ENCODE assay signal across 18 mouse cellular contexts in genomic region chr7:89628006-89628405, GRCm38 (mm10). TPM values are rescaled to one million over a fixed set of nuclear protein-coding genes. Genes with fewer than 3 reads are reported as not detected.
DNase-seq lines count a peak whose midpoint lies in the region; ATAC-seq and TF ChIP-seq lines count a peak whose summit lies in the region.
"Had no signal": no experiment of that assay in that cellular context is flagged by ENCODE, and none has a peak within 500 bp of the region (broad histone marks: within the 10 kb centered on the region; RNA-seq: fewer than 3 reads in every experiment).

No protein-coding gene starts in this region.

- DNase-seq in forebrain, embryonic 11.5 days (ENCODE audit: low spot score) = peak; percentile 52
- DNase-seq in midbrain, embryonic 10.5 days (ENCODE audit: low spot score) = peak; percentile 68
- DNase-seq in embryo, embryonic 9.5 days (ENCODE audit: extremely low spot score) = peak; percentile 56
- DNase-seq in kidney, postnatal 25 days = no peak
- no peak for DNase-seq in lung, postnatal 14 days
- DNase-seq: cerebellum, adult 2 months; cerebellum, postnatal 36 days; heart, postnatal 10 days had no signal

- peak overlapping the region; percentile 50; the same call in 1 of the 2 replicates for H3K27ac ChIP-seq in forebrain, embryonic 11.5 days (ENCODE audit: low read depth, low read length)
- H3K27ac ChIP-seq in forebrain, embryonic 16.5 days (ENCODE audit: low read length) = no peak overlapping the region
- H3K27ac ChIP-seq in midbrain, embryonic 10.5 days (replicated peaks) = peak overlapping the region; percentile 77
- H3K27ac ChIP-seq in midbrain, embryonic 16.5 days (ENCODE audit: low read length) = no peak overlapping the region
- peak overlapping the region; percentile 10; the same call in 1 of the 2 replicates for H3K27ac ChIP-seq in olfactory bulb, adult 2 months (ENCODE audit: insufficient read depth, low read depth, low read length)
- H3K27ac ChIP-seq: embryonic facial prominence, embryonic 15.5 days; hindbrain, embryonic 13.5 days; intestine, embryonic 15.5 days; kidney, embryonic 15.5 days; liver, embryonic 14.5 days; lung, embryonic 15.5 days; stomach, postnatal 0 days had no signal

- 3% methylated on average over 2 of the region's 2 CpGs for WGBS in forebrain, embryonic 11.5 days
- 6% methylated on average over 2 of the region's 2 CpGs for WGBS in forebrain, embryonic 16.5 days
- 8% methylated on average over 2 of the region's 2 CpGs for WGBS in midbrain, embryonic 10.5 days
- WGBS in midbrain, embryonic 16.5 days = 0% methylated on average over 2 of the region's 2 CpGs
- 15% methylated on average over 2 of the region's 2 CpGs for WGBS in olfactory bulb, adult 2 months

- H3K4me3 ChIP-seq in forebrain, embryonic 11.5 days (ENCODE audit: low read depth, low read length) = no peak overlapping the region
- no peak overlapping the region for H3K4me3 ChIP-seq in forebrain, embryonic 16.5 days (replicated peaks; ENCODE audit: low read length)
- no peak overlapping the region for H3K4me3 ChIP-seq in midbrain, embryonic 10.5 days
- no peak overlapping the region for H3K4me3 ChIP-seq in midbrain, embryonic 16.5 days (ENCODE audit: low read depth, low read length)
- no peak overlapping the region for H3K4me3 ChIP-seq in olfactory bulb, adult 2 months (ENCODE audit: insufficient read depth, low read depth, low read length)
- H3K4me3 ChIP-seq: embryonic facial prominence, embryonic 15.5 days; hindbrain, embryonic 13.5 days; intestine, embryonic 15.5 days; kidney, embryonic 15.5 days; lung, embryonic 15.5 days had no signal

- H3K27me3 ChIP-seq in forebrain, embryonic 11.5 days (ENCODE audit: control insufficient read depth, insufficient read depth, low read length) = 0 out of 2 replicates have a peak, but pooled peaks cover 3% of the 10 kb centered on the region
- no peaks in the 10 kb centered on the region for H3K27me3 ChIP-seq in forebrain, embryonic 16.5 days (replicated peaks; ENCODE audit: control insufficient read depth, insufficient read depth, low read length)
- H3K27me3 ChIP-seq in midbrain, embryonic 10.5 days (ENCODE audit: low read depth, poor library complexity, severe bottlenecking) = peaks cover 23% of the 10 kb centered on the region
- H3K27me3 ChIP-seq in midbrain, embryonic 16.5 days (ENCODE audit: control insufficient read depth, insufficient read depth, low read depth, low read length) = no peaks in the 10 kb centered on the region
- H3K27me3 ChIP-seq: embryonic facial prominence, embryonic 15.5 days; intestine, embryonic 15.5 days; kidney, embryonic 15.5 days had no signal

- TF ChIP-seq POLR2A in olfactory bulb, adult 2 months (IDR thresholded peaks at IDR 0.05; ENCODE audit: insufficient read depth, low read depth, low read length) = no peak

- H3K9me3 ChIP-seq in forebrain, embryonic 11.5 days (ENCODE audit: control insufficient read depth, low read length) = no peaks in the 10 kb centered on the region
- H3K9me3 ChIP-seq in forebrain, embryonic 16.5 days (ENCODE audit: control insufficient read depth, low read length) = no peaks in the 10 kb centered on the region
- H3K9me3 ChIP-seq in midbrain, embryonic 10.5 days (replicated peaks) = no peaks in the 10 kb centered on the region
- H3K9me3 ChIP-seq in midbrain, embryonic 16.5 days (replicated peaks; ENCODE audit: control insufficient read depth, low read length, poor library complexity, severe bottlenecking) = no peaks in the 10 kb centered on the region
- H3K9me3 ChIP-seq: embryonic facial prominence, embryonic 15.5 days; hindbrain, embryonic 13.5 days; intestine, embryonic 15.5 days; kidney, embryonic 15.5 days; lung, embryonic 15.5 days had no signal

- no peak overlapping the region for H3K9ac ChIP-seq in forebrain, embryonic 11.5 days (ENCODE audit: low read length)
- no peak overlapping the region for H3K9ac ChIP-seq in forebrain, embryonic 16.5 days (replicated peaks; ENCODE audit: low read depth, low read length)
- H3K9ac ChIP-seq in midbrain, embryonic 16.5 days (ENCODE audit: low read depth, low read length) = no peak overlapping the region
- H3K9ac ChIP-seq: embryonic facial prominence, embryonic 15.5 days; hindbrain, embryonic 13.5 days; intestine, embryonic 15.5 days; kidney, embryonic 15.5 days; liver, embryonic 14.5 days; lung, embryonic 15.5 days had no signal

- no peak overlapping the region for H3K4me2 ChIP-seq in forebrain, embryonic 11.5 days (ENCODE audit: low read depth, low read length, severe bottlenecking)
- no peak overlapping the region for H3K4me2 ChIP-seq in forebrain, embryonic 16.5 days (ENCODE audit: low read length)
- H3K4me2 ChIP-seq in midbrain, embryonic 16.5 days (ENCODE audit: low read length) = no peak overlapping the region
- H3K4me2 ChIP-seq: embryonic facial prominence, embryonic 15.5 days; hindbrain, embryonic 13.5 days; intestine, embryonic 15.5 days; kidney, embryonic 15.5 days; lung, embryonic 15.5 days had no signal

- ATAC-seq in forebrain, embryonic 11.5 days (replicated peaks; ENCODE audit: low FRiP score) = peak; percentile 67
- no peak for ATAC-seq in forebrain, embryonic 16.5 days
- no peak for ATAC-seq in midbrain, embryonic 16.5 days
- ATAC-seq: intestine, embryonic 15.5 days had no signal

- TF ChIP-seq CTCF in olfactory bulb, adult 2 months (IDR thresholded peaks at IDR 0.05; ENCODE audit: insufficient read depth, low read depth, low read length) = no peak

- no peaks in the 10 kb centered on the region for H3K36me3 ChIP-seq in forebrain, embryonic 11.5 days (ENCODE audit: control insufficient read depth, insufficient read depth, low read length)
- no peaks in the 10 kb centered on the region for H3K36me3 ChIP-seq in forebrain, embryonic 16.5 days (ENCODE audit: control insufficient read depth, insufficient read depth)
- H3K36me3 ChIP-seq in midbrain, embryonic 10.5 days = no peaks in the 10 kb centered on the region
- H3K36me3 ChIP-seq in midbrain, embryonic 16.5 days (ENCODE audit: control insufficient read depth, insufficient read depth, low read length) = no peaks in the 10 kb centered on the region
- H3K36me3 ChIP-seq: embryonic facial prominence, embryonic 15.5 days; hindbrain, embryonic 13.5 days; intestine, embryonic 15.5 days; kidney, embryonic 15.5 days; lung, embryonic 15.5 days had no signal

- H3K4me1 ChIP-seq in forebrain, embryonic 11.5 days (replicated peaks; ENCODE audit: control insufficient read depth, insufficient read depth, low read length) = peaks cover 2% of the 10 kb centered on the region; the same call in 1 of the 2 replicates
- H3K4me1 ChIP-seq in forebrain, embryonic 16.5 days (replicated peaks; ENCODE audit: control insufficient read depth, insufficient read depth, low read length) = peaks cover 3% of the 10 kb centered on the region
- peaks cover 45% of the 10 kb centered on the region for H3K4me1 ChIP-seq in midbrain, embryonic 10.5 days
- H3K4me1 ChIP-seq in midbrain, embryonic 16.5 days (ENCODE audit: control insufficient read depth, insufficient read depth, low read length) = peaks cover 8% of the 10 kb centered on the region
- H3K4me1 ChIP-seq in olfactory bulb, adult 2 months (ENCODE audit: control insufficient read depth, insufficient read depth, low read length) = peaks cover 9% of the 10 kb centered on the region
- H3K4me1 ChIP-seq: intestine, embryonic 15.5 days had no signal

RNA-seq across cellular contexts. Expression of gene Me3, which starts 4.2 kb away (rescaled TPM):
- 0.90 and 1.1 TPM in 2 replicates for polyA plus RNA-seq in forebrain, embryonic 11.5 days (2014; fragmentation: Nextera tagmentation; extraction: Ambion mirVana)
- polyA plus RNA-seq in forebrain, embryonic 16.5 days (2015; fragmentation: Nextera tagmentation; extraction: Ambion mirVana) = 4.3 and 6.5 TPM in 2 replicates
- 1.1 and 1.3 TPM in 2 replicates for polyA plus RNA-seq in midbrain, embryonic 10.5 days (2016; fragmentation: Nextera tagmentation; extraction: Ambion mirVana)
- polyA plus RNA-seq in midbrain, embryonic 16.5 days (2015; fragmentation: Nextera tagmentation; extraction: Ambion mirVana) = 10.1 and 13.8 TPM in 2 replicates
- polyA plus RNA-seq in olfactory bulb, adult 2 months (2012; ENCODE audit: insufficient read depth, insufficient read length, low replicate concordance, missing spikeins) = not detected in 2 replicates
- polyA plus RNA-seq: liver, embryonic 14.5 days had no signal

Comparison
In these comparisons a context has a peak if more than half of its experiments do, and no peak if none do; other contexts are left out.
1. H3K27ac ChIP-seq: peak in forebrain, embryonic 11.5 days (single experiment), midbrain, embryonic 10.5 days (single experiment) and olfactory bulb, adult 2 months (single experiment); none in forebrain, embryonic 16.5 days (single experiment) and midbrain, embryonic 16.5 days (single experiment).
2. DNase-seq: peak in forebrain, embryonic 11.5 days (single experiment), midbrain, embryonic 10.5 days (single experiment) and embryo, embryonic 9.5 days (single experiment); none in kidney, postnatal 25 days (0 of 2) and lung, postnatal 14 days (single experiment).